Mouse (Mus musculus) kidney, postnatal 10 days (tissue): Measurements from ENCODE around the gene Myo7a.

Experiments used
- DNase-seq: peaks from one replicate; pipeline ENCODE4 v3.0.0; 2021; ENCODE audit warnings: mixed read lengths

Gene Myo7a

GRCm38 (mm10) chr7:98097557-98097956, 21.8 kb downstream of the Myo7a start:
- no peak for DNase-seq

- no peak for DNase-seq
Observed at GRCm38 (mm10) chr7:98095852-98096251, 23.5 kb downstream of the Myo7a start.

- DNase-seq: no peak
Observed at GRCm38 (mm10) chr7:98086346-98086745, 33.0 kb downstream of the Myo7a start.

- DNase-seq: peak; percentile 36
Observed at GRCm38 (mm10) chr7:98085314-98085713, 34.0 kb downstream of the Myo7a start.

DNA sequence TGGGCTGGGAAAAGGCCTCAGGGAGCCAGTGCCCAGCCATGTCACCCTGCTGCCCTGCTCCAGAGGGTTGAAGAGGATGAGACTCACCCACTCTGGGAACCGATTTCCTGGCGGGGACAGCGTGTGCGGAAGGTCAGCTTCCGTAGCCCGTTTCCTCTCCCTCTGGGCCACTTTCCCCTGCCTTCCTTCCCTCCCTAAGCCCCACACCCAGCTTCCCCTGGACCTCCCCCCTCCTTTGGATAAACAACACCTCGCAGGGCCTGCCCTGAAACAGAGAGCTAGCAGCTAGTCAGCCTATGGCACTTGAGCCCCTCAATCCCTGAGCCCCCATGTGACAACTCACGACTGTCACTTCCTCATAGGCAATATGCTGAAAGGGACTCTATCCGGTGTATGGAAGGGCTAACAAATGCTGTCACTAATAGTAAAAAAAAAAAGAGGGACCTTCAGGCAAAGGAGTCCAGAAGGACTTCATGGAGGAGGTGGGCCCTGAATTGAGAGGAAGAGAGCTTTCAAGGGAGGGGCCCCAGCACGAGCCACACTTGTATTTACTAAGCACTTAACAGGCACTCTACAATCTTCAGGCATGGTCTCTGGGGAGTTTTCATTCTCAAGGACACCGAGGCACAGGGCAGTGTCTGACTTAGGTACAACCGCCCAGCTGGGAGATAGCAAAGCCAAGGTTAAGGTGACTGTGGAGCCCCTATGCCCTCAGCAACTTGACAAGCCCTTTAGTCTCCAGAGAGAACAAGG, 34.6 kb downstream of the Myo7a start:
- DNase-seq: peak; percentile 41

DNA sequence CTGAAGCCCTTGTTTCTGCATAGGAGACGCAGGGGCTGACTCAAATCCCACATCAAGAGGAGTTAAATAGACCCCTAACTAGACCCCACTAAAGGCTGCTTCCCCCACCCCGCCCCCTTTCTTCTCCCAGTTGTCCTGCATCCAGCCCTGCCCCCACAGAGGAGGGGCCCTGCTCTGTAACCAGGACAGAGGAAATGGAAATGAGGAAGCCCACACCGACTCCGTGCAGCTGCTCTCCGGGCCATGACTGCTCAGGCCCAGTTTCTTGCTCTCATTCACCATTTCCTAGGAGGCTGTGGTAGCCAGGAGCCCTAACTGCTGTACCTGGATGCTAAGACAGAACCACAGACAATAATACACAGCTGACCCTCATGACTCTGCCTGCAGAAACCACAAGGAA, 36.9 kb downstream of the Myo7a start:
- DNase-seq: peak; percentile 49

GRCm38 (mm10) chr7:98077453-98077852, 41.9 kb downstream of the Myo7a start:
- no peak for DNase-seq

DNA sequence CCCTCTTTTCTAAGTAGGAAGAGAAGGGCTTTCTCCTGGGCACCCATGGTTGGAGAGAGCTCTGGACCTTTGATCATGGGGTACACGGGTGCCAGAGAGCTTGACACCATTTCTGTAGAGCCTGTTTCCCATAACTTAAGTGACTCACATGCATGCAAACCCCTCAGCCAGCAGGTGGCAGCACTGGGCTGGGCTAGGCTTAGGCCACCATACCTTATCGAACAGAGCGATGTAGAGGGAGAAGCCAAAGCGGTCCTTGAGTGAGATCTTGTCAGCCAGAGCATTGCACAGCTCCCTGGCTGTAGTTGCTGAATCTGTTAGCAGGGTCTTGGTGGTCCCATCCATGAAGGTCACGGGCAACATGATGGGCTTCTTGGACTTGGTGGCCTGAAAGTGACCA, 47.7 kb downstream of the Myo7a start:
- peak; percentile 94 for DNase-seq

DNA sequence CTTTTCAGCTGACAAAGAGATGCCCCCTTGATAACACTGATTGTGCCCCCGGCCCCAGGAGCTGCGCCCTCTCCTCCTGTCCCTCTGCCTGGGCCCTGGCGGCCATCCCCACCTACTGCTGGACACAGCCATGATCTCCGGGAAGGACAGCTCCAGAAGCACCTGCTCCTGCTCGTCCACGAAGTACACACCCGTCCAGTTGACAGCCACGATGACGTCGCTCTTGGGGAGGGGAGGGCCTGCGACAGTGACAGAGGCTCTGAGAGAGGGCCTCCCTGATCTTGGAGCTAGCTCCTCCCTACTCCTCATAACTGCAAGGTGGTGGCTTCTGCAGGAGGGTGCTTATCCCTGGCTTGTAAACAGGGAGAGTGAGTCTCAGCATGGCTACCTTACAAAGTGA, 53.1 kb downstream of the Myo7a start:
- no peak for DNase-seq

DNA sequence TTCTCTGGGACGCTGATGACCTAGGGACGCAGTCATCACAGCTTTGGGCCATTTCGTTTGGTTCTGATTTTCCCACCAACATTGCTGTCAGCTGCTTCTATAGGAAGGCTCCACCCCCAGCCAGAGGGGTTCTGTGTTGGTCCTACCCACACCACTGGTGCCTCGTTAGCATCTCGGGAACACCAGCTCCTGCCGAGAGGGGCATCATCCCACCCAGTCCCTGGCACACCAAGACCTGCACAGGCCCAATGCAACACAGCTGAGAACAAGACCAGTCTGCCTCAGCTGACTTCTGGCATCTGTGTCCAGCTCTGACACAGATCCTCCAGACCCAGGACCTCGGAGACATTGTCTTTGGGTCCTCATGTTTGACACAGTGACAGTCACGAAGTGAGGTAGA, 64.4 kb downstream of the Myo7a start:
- no peak for DNase-seq

GRCm38 (mm10) chr7:98054461-98054860, 64.9 kb downstream of the Myo7a start:
- DNase-seq: no peak

GRCm38 (mm10) chr7:98051980-98052379, 67.3 kb downstream of the Myo7a start:
- peak; percentile 75 for DNase-seq

DNA sequence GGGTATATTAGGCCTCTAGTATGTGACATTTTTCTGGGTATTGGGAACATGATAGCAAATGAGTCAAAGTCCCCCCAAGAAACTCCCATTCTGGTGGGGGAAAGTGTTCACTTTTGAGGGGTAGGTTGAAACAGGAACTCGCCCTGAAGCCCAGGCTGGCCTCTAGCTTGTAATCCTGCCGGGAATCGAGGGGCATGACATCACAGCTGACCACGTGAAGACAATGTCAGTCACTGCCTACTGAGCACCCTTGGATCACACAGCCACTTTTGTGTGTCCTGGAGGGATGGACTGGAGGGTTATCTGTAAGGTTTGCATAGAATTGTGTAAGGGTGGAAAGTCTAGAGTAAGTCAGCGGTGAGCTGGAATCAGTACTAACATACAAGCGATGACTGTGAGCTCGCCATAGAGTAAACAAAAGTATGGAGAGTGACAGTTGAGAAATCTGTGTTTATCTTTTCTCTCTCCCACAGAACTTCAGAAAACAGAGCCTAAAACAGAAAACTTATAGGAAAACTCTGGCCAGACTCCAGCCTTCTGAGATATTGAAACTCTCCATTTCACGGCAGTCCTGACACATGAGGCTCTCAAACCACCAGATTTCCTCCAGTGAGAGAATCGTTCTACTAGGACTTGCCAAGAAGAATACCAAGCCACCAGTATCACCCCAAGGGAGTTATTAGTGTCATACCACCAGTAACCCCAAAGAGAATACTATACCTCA, 71.1 kb downstream of the Myo7a start:
- DNase-seq: no peak

- DNase-seq: no peak
Observed at GRCm38 (mm10) chr7:98002617-98003016, 116.7 kb downstream of the Myo7a start.
